Mouse (Mus musculus) CH12.LX (cell line): ENCODE measurements around the gene Stmnd1.

Experiments used
- CHD1 ChIP-seq: IDR thresholded peaks from 2 replicates; pipeline ENCODE4 v1.6.1; 2012; ENCODE audit warnings: low read depth, low read length, improper control_type of control experiment, inconsistent platforms
- CHD2 ChIP-seq: IDR thresholded peaks from 2 replicates; pipeline ENCODE4 v1.6.1; 2011; ENCODE audit warnings: low read length, improper control_type of control experiment
- CTCF ChIP-seq, 2 experiments: IDR thresholded peaks in 1 of 2; conservative IDR thresholded peaks in 1 of 2; 2 replicates each; pipeline ENCODE4 v1.5.1; 2011 to 2012; ENCODE audit warnings: low read depth in 2 of 2, low read length in 2 of 2, improper control_type of control experiment in 1 of 2, inconsistent platforms in 1 of 2, mild to moderate bottlenecking in 1 of 2, moderate library complexity in 1 of 2
- E2F4 ChIP-seq: IDR thresholded peaks from 2 replicates; pipeline ENCODE4 v1.6.1; 2011; ENCODE audit warnings: low read depth, low read length, improper control_type of control experiment; ENCODE audit not compliant: insufficient replicate concordance
- EP300 ChIP-seq: IDR thresholded peaks from 2 replicates; pipeline ENCODE4 v1.6.1; 2011; ENCODE audit warnings: low read length, improper control_type of control experiment
- GABPA ChIP-seq: IDR thresholded peaks from 2 replicates; pipeline ENCODE4 v1.6.1; 2012; ENCODE audit warnings: low read depth, low read length, improper control_type of control experiment, inconsistent platforms; ENCODE audit not compliant: insufficient replicate concordance
- JUND ChIP-seq: conservative IDR thresholded peaks from 2 replicates; pipeline ENCODE4 v1.6.1; 2011; ENCODE audit warnings: low read depth, low read length, improper control_type of control experiment
- MAX ChIP-seq: IDR thresholded peaks from 2 replicates; pipeline ENCODE4 v1.6.1; 2011; ENCODE audit warnings: low read length, improper control_type of control experiment

DNA sequence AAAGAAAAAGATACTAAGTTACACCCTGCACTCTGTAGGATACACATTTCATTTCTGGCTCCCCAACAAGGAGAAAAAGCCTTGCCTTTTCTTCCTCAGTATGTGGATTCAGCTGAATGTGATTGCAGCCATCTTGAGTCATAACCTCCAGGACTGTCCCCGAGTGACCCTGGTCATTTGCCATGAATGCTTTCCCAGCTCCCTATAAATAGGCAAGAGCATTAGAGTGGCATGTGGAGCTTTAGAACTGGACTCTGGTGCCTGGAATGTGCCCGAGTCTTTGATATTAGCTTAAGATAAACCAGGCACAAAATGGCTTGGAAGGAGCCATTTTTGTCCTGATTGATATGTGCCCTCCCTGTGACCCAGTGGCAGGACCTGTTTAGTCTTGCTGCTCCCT is 46.6 kb upstream of the Stmnd1 start:
- TF ChIP-seq GABPA (no peak), CHD2 (no peak), JUND (no peak), E2F4 (no peak), EP300 (no peak), CHD1 (no peak), MAX (no peak), CTCF (conservative IDR thresholded peaks at IDR 0.05 in 1 of 2, IDR thresholded peaks at IDR 0.05 in 1 of 2; ENCODE audit: low read depth in 2 of 2, low read length in 2 of 2) (no peak)
